Mouse (Mus musculus): ENCODE measurements around the gene Arih1. TPM values are rescaled to one million over a fixed set of nuclear protein-coding genes. Genes with fewer than 3 reads are reported as not detected.

Arih1 gene
- polyA plus RNA-seq, 2 experiments, result 5.8 to 11.6 TPM

DNA sequence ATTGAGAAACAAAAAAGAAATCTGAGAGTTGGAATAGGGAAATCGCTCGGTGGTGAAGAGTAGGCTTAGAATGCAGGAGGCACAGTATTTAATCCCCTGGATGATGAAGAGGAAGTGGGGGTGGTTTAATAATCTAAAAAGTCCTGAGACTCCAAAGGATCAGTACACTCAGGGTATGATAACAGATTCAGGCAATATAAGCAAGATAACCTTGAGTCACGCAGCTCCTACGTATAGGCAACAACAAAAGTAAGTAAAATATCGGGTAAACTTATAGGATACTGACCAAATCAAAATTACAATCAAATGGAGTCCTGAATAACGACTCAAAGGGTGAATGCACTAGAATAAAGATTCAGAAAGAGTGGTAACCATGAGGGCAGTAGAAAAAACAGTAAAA lies 65.9 kb downstream of the Arih1 start:
- Histone ChIP-seq H3K4me2 (ENCODE audit: low read depth) (no peak overlapping the region), H3K27ac (no peak overlapping the region), H3K27me3 (ENCODE audit: control insufficient read depth, insufficient read depth, low read length) (no peaks in the 10 kb centered on the region), H3K9me3 (ENCODE audit: control insufficient read depth, low read length) (no peaks in the 10 kb centered on the region), H3K36me3 (replicated peaks; ENCODE audit: control insufficient read depth, insufficient read depth, low read depth) (0 out of 2 replicates have a peak, but pooled peaks cover 2% of the 10 kb centered on the region), H3K9ac (replicated peaks) (no peak overlapping the region), H3K4me1 (replicated peaks; ENCODE audit: control insufficient read depth in 2 of 2, insufficient read depth in 2 of 2, low read length in 1 of 2) (no peaks in the 10 kb centered on the region), H3K4me3 (ENCODE audit: insufficient read depth in 1 of 2, low read depth in 2 of 2, low read length in 2 of 2) (no peak overlapping the region)
- TF ChIP-seq EP300 (IDR thresholded peaks at IDR 0.05; ENCODE audit: low read depth), result no peak
- no peak for TF ChIP-seq CTCF (IDR thresholded peaks at IDR 0.05; ENCODE audit: low read depth)
- no peak for DNase-seq (ENCODE audit: low read depth in 3 of 3, low spot score in 3 of 3)
- no peak for ATAC-seq (ENCODE audit: insufficient read depth)
- 73% methylated on average over 6 of the region's 6 CpGs for WGBS (ENCODE audit: insufficient replicate concordance)

DNA sequence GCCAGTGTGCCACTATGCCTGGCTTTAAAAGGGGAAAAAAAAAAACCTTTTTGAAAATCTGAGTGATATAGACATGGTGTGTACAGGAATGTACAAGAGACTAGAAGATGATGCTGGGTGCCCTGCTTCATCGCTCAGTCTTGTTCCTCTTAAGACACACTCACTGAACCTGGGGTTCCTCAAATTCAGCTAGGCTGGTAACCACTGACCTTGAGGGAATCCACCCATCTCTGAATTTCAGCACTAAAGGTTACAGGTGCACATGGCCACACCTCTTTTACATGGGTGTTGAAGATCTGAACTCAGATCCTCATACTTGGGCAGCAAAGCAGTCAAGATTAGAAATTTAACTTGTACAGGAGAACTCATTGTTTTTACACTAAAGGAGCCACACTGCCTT lies 79.1 kb downstream of the Arih1 start:
- ATAC-seq (ENCODE audit: insufficient read depth) (no peak), DNase-seq (ENCODE audit: low read depth in 3 of 3, low spot score in 3 of 3) (no peak)
- 91% methylated on average over 1 of the region's 1 CpGs for WGBS (ENCODE audit: insufficient replicate concordance)
- no peak overlapping the region for H3K27ac ChIP-seq
- H3K9ac ChIP-seq (replicated peaks), result no peak overlapping the region
- TF ChIP-seq EP300 (IDR thresholded peaks at IDR 0.05; ENCODE audit: low read depth), result no peak
- TF ChIP-seq CTCF (IDR thresholded peaks at IDR 0.05; ENCODE audit: low read depth), result no peak
- no peaks in the 10 kb centered on the region for H3K9me3 ChIP-seq (ENCODE audit: control insufficient read depth, low read length)
- H3K4me3 ChIP-seq (ENCODE audit: insufficient read depth in 1 of 2, low read depth in 2 of 2, low read length in 2 of 2), result no peak overlapping the region
- no peaks in the 10 kb centered on the region for H3K4me1 ChIP-seq (replicated peaks; ENCODE audit: control insufficient read depth in 2 of 2, insufficient read depth in 2 of 2, low read length in 1 of 2)
- H3K4me2 ChIP-seq (ENCODE audit: low read depth), result no peak overlapping the region
- H3K36me3 ChIP-seq (replicated peaks; ENCODE audit: control insufficient read depth, insufficient read depth, low read depth), result peaks cover 25% of the 10 kb centered on the region
- H3K27me3 ChIP-seq (ENCODE audit: control insufficient read depth, insufficient read depth, low read length), result no peaks in the 10 kb centered on the region

DNA sequence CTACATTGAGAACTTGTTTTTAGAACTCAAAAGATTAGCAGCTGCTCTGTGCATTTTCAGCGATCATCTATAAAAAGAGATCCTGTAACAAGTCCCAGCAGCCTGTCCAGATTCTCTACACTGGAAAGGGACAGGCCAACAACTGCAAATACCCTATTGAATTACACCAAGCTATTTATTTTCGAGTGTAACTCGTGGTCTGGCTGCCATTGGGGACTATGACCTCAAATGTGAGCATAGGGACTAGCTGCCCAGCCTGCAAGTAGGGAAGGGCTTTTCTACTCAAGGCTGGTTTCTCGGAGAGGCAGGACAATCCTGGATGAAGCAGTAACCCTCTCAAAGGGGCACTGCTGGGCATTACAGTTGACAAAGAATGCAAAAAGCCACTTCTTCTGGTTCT lies 97.3 kb downstream of the Arih1 start:
- no peak overlapping the region for H3K9ac ChIP-seq (replicated peaks)
- H3K27ac ChIP-seq, result no peak overlapping the region
- H3K4me2 ChIP-seq (ENCODE audit: low read depth), result no peak overlapping the region
- DNase-seq (ENCODE audit: low read depth in 3 of 3, low spot score in 3 of 3) (no peak), ATAC-seq (ENCODE audit: insufficient read depth) (no peak)
- H3K27me3 ChIP-seq (ENCODE audit: control insufficient read depth, insufficient read depth, low read length), result no peaks in the 10 kb centered on the region
- TF ChIP-seq CTCF (IDR thresholded peaks at IDR 0.05; ENCODE audit: low read depth), result no peak
- no peak for TF ChIP-seq EP300 (IDR thresholded peaks at IDR 0.05; ENCODE audit: low read depth)
- H3K36me3 ChIP-seq (replicated peaks; ENCODE audit: control insufficient read depth, insufficient read depth, low read depth), result peaks cover 27% of the 10 kb centered on the region
- no peaks in the 10 kb centered on the region for H3K9me3 ChIP-seq (ENCODE audit: control insufficient read depth, low read length)
- 70% methylated on average over 4 of the region's 4 CpGs for WGBS (ENCODE audit: insufficient replicate concordance)
- H3K4me3 ChIP-seq (ENCODE audit: insufficient read depth in 1 of 2, low read depth in 2 of 2, low read length in 2 of 2), result no peak overlapping the region
- H3K4me1 ChIP-seq (replicated peaks; ENCODE audit: control insufficient read depth in 2 of 2, insufficient read depth in 2 of 2, low read length in 1 of 2), result peaks cover 2 to 3% of the 10 kb centered on the region in 2 experiments; a peak in 1 of 4 replicates

- Histone ChIP-seq H3K36me3 (replicated peaks; ENCODE audit: control insufficient read depth, insufficient read depth, low read depth) (peaks cover 25% of the 10 kb centered on the region), H3K4me3 (ENCODE audit: insufficient read depth in 1 of 2, low read depth in 2 of 2, low read length in 2 of 2) (no peak overlapping the region), H3K9me3 (ENCODE audit: control insufficient read depth, low read length) (no peaks in the 10 kb centered on the region), H3K9ac (replicated peaks) (no peak overlapping the region), H3K4me2 (ENCODE audit: low read depth) (no peak overlapping the region), H3K27ac (no peak overlapping the region), H3K4me1 (replicated peaks; ENCODE audit: control insufficient read depth in 2 of 2, insufficient read depth in 2 of 2, low read length in 1 of 2) (peaks cover 2 to 3% of the 10 kb centered on the region in 2 experiments; a peak in 1 of 4 replicates), H3K27me3 (ENCODE audit: control insufficient read depth, insufficient read depth, low read length) (no peaks in the 10 kb centered on the region)
- ATAC-seq (ENCODE audit: insufficient read depth) (no peak), DNase-seq (ENCODE audit: low read depth in 3 of 3, low spot score in 3 of 3) (no peak)
- WGBS (ENCODE audit: insufficient replicate concordance), result 18% methylated on average over 1 of the region's 1 CpGs
- no peak for TF ChIP-seq CTCF (IDR thresholded peaks at IDR 0.05; ENCODE audit: low read depth)
- no peak for TF ChIP-seq EP300 (IDR thresholded peaks at IDR 0.05; ENCODE audit: low read depth)
Measured at GRCm38 (mm10) chr9:59388311-59388710, 98.1 kb downstream of the Arih1 start.

DNA sequence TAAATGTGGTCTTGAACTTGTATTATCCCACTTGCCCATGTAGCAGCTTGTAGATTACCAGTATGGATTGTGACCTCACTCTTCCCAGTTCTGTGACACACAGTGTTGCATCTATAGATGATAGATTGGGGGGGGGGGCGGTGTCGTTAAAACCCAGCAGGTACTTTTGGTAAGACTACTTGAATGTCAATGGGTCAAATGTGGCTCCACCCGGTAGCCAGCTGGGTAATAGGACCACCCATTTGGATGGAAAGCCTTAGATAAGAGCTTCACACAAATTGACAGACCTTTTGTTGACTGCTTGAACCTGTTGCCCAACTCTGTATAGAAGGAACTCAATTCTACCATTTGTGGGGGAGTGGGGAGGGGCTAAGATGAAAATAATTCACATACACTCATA lies 99.0 kb downstream of the Arih1 start:
- no peak for DNase-seq (ENCODE audit: low read depth in 3 of 3, low spot score in 3 of 3)
- no peak for ATAC-seq (ENCODE audit: insufficient read depth)
- Histone ChIP-seq H3K4me2 (ENCODE audit: low read depth) (no peak overlapping the region), H3K9me3 (ENCODE audit: control insufficient read depth, low read length) (no peaks in the 10 kb centered on the region), H3K9ac (replicated peaks) (no peak overlapping the region), H3K4me1 (replicated peaks; ENCODE audit: control insufficient read depth in 2 of 2, insufficient read depth in 2 of 2, low read length in 1 of 2) (peaks cover 2 to 3% of the 10 kb centered on the region in 2 experiments; a peak in 1 of 4 replicates), H3K36me3 (replicated peaks; ENCODE audit: control insufficient read depth, insufficient read depth, low read depth) (peaks cover 16% of the 10 kb centered on the region), H3K27ac (no peak overlapping the region), H3K27me3 (ENCODE audit: control insufficient read depth, insufficient read depth, low read length) (no peaks in the 10 kb centered on the region), H3K4me3 (ENCODE audit: insufficient read depth in 1 of 2, low read depth in 2 of 2, low read length in 2 of 2) (no peak overlapping the region)
- WGBS (ENCODE audit: insufficient replicate concordance), result 45% methylated on average over 3 of the region's 3 CpGs
- TF ChIP-seq EP300 (IDR thresholded peaks at IDR 0.05; ENCODE audit: low read depth) (no peak), CTCF (IDR thresholded peaks at IDR 0.05; ENCODE audit: low read depth) (no peak)
